Mouse (Mus musculus): ENCODE measurements around the gene Aqp6. TPM values are rescaled to one million over a fixed set of nuclear protein-coding genes. Genes with fewer than 3 reads are reported as not detected.

The Aqp6 gene
- polyA plus RNA-seq, 1 experiment: not detected

- no peak overlapping the region for H3K4me3 ChIP-seq (ENCODE audit: insufficient read depth, low read length)
- no peak for TF ChIP-seq POLR2A (IDR thresholded peaks at IDR 0.05; ENCODE audit: borderline replicate concordance, low read depth, low read length)
- TF ChIP-seq CTCF (IDR thresholded peaks at IDR 0.05; ENCODE audit: low read depth, low read length): no peak
- no peaks in the 10 kb centered on the region for H3K4me1 ChIP-seq (ENCODE audit: control insufficient read depth, insufficient read depth, low read length)
- H3K27ac ChIP-seq (ENCODE audit: insufficient read depth, low read depth, low read length): no peak overlapping the region
These were observed 7.4 kb downstream of the Aqp6 start for GRCm38 (mm10) chr15:99608382-99609125.

GRCm38 (mm10) chr15:99611563-99611962, 10.4 kb downstream of the Aqp6 start:
- no peak overlapping the region for H3K4me3 ChIP-seq (ENCODE audit: insufficient read depth, low read length)
- TF ChIP-seq POLR2A (IDR thresholded peaks at IDR 0.05; ENCODE audit: borderline replicate concordance, low read depth, low read length) (no peak), CTCF (IDR thresholded peaks at IDR 0.05; ENCODE audit: low read depth, low read length) (no peak)
- H3K4me1 ChIP-seq (ENCODE audit: control insufficient read depth, insufficient read depth, low read length): no peaks in the 10 kb centered on the region
- no peak overlapping the region for H3K27ac ChIP-seq (ENCODE audit: insufficient read depth, low read depth, low read length)

- H3K4me1 ChIP-seq (ENCODE audit: control insufficient read depth, insufficient read depth, low read length): peaks cover 4% of the 10 kb centered on the region
- H3K4me3 ChIP-seq (ENCODE audit: insufficient read depth, low read length): no peak overlapping the region
- H3K27ac ChIP-seq (ENCODE audit: insufficient read depth, low read depth, low read length): no peak overlapping the region
- no peak for TF ChIP-seq POLR2A (IDR thresholded peaks at IDR 0.05; ENCODE audit: borderline replicate concordance, low read depth, low read length)
- no peak for TF ChIP-seq CTCF (IDR thresholded peaks at IDR 0.05; ENCODE audit: low read depth, low read length)
These were observed 13.1 kb downstream of the Aqp6 start for GRCm38 (mm10) chr15:99614273-99614672.

- Histone ChIP-seq H3K4me1 (ENCODE audit: control insufficient read depth, insufficient read depth, low read length) (peaks cover 4% of the 10 kb centered on the region), H3K4me3 (ENCODE audit: insufficient read depth, low read length) (no peak overlapping the region), H3K27ac (ENCODE audit: insufficient read depth, low read depth, low read length) (no peak overlapping the region)
- no peak for TF ChIP-seq CTCF (IDR thresholded peaks at IDR 0.05; ENCODE audit: low read depth, low read length)
- TF ChIP-seq POLR2A (IDR thresholded peaks at IDR 0.05; ENCODE audit: borderline replicate concordance, low read depth, low read length): no peak
These were observed 13.6 kb downstream of the Aqp6 start for GRCm38 (mm10) chr15:99614753-99615152.

- TF ChIP-seq CTCF (IDR thresholded peaks at IDR 0.05; ENCODE audit: low read depth, low read length): no peak
- no peak for TF ChIP-seq POLR2A (IDR thresholded peaks at IDR 0.05; ENCODE audit: borderline replicate concordance, low read depth, low read length)
- peaks cover 4% of the 10 kb centered on the region for H3K4me1 ChIP-seq (ENCODE audit: control insufficient read depth, insufficient read depth, low read length)
- H3K27ac ChIP-seq (ENCODE audit: insufficient read depth, low read depth, low read length): no peak overlapping the region
- H3K4me3 ChIP-seq (ENCODE audit: insufficient read depth, low read length): no peak overlapping the region
These were observed 14.0 kb downstream of the Aqp6 start for GRCm38 (mm10) chr15:99615246-99615645.

GRCm38 (mm10) chr15:99618595-99618994, 17.4 kb downstream of the Aqp6 start:
- TF ChIP-seq POLR2A (IDR thresholded peaks at IDR 0.05; ENCODE audit: borderline replicate concordance, low read depth, low read length) (no peak), CTCF (IDR thresholded peaks at IDR 0.05; ENCODE audit: low read depth, low read length) (no peak)
- H3K4me1 ChIP-seq (ENCODE audit: control insufficient read depth, insufficient read depth, low read length): peaks cover 7% of the 10 kb centered on the region
- no peak overlapping the region for H3K4me3 ChIP-seq (ENCODE audit: insufficient read depth, low read length)
- H3K27ac ChIP-seq (ENCODE audit: insufficient read depth, low read depth, low read length): no peak overlapping the region

- Histone ChIP-seq H3K4me1 (ENCODE audit: control insufficient read depth, insufficient read depth, low read length) (peaks cover 7% of the 10 kb centered on the region), H3K27ac (ENCODE audit: insufficient read depth, low read depth, low read length) (no peak overlapping the region), H3K4me3 (ENCODE audit: insufficient read depth, low read length) (no peak overlapping the region)
- no peak for TF ChIP-seq POLR2A (IDR thresholded peaks at IDR 0.05; ENCODE audit: borderline replicate concordance, low read depth, low read length)
- no peak for TF ChIP-seq CTCF (IDR thresholded peaks at IDR 0.05; ENCODE audit: low read depth, low read length)
These were observed 18.6 kb downstream of the Aqp6 start for GRCm38 (mm10) chr15:99619821-99620220.

- no peak for TF ChIP-seq CTCF (IDR thresholded peaks at IDR 0.05; ENCODE audit: low read depth, low read length)
- TF ChIP-seq POLR2A (IDR thresholded peaks at IDR 0.05; ENCODE audit: borderline replicate concordance, low read depth, low read length): no peak
- H3K4me3 ChIP-seq (ENCODE audit: insufficient read depth, low read length): no peak overlapping the region
- H3K27ac ChIP-seq (ENCODE audit: insufficient read depth, low read depth, low read length): no peak overlapping the region
- H3K4me1 ChIP-seq (ENCODE audit: control insufficient read depth, insufficient read depth, low read length): peaks cover 7% of the 10 kb centered on the region
These were observed 20.9 kb downstream of the Aqp6 start for GRCm38 (mm10) chr15:99622063-99622462.

- TF ChIP-seq POLR2A (IDR thresholded peaks at IDR 0.05; ENCODE audit: borderline replicate concordance, low read depth, low read length): no peak
- no peak for TF ChIP-seq CTCF (IDR thresholded peaks at IDR 0.05; ENCODE audit: low read depth, low read length)
- Histone ChIP-seq H3K27ac (ENCODE audit: insufficient read depth, low read depth, low read length) (no peak overlapping the region), H3K4me1 (ENCODE audit: control insufficient read depth, insufficient read depth, low read length) (peaks cover 3% of the 10 kb centered on the region; the same call in 1 of the 2 replicates), H3K4me3 (ENCODE audit: insufficient read depth, low read length) (no peak overlapping the region)
These were observed 30.4 kb downstream of the Aqp6 start for GRCm38 (mm10) chr15:99631618-99632017.

GRCm38 (mm10) chr15:99634702-99635101, 33.5 kb downstream of the Aqp6 start:
- Histone ChIP-seq H3K27ac (ENCODE audit: insufficient read depth, low read depth, low read length) (no peak overlapping the region), H3K4me3 (ENCODE audit: insufficient read depth, low read length) (no peak overlapping the region), H3K4me1 (ENCODE audit: control insufficient read depth, insufficient read depth, low read length) (peaks cover 3% of the 10 kb centered on the region; the same call in 1 of the 2 replicates)
- TF ChIP-seq POLR2A (IDR thresholded peaks at IDR 0.05; ENCODE audit: borderline replicate concordance, low read depth, low read length) (no peak), CTCF (IDR thresholded peaks at IDR 0.05; ENCODE audit: low read depth, low read length) (no peak)
